In the genomic region with DNA sequence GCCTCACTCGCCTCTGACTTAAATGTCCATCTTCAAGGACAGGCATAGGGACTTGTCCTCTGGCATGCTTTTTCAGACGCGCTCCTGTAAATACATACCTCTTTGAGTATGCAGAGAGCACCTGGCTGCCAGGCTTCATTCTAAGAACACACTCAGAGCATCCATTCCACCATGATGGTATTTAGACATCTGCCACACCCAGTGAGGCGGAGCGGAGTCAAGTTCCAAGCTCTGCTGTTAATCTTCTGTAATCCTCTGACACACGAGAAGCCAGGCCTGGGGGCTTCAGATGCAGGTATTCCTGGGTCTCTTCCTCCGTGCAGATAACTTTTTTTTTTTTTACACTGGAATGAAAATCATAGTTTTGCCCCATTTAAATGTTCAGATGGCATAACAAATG, we compare ENCODE assay signal across 17 mouse cellular contexts. TPM values are rescaled to one million over a fixed set of nuclear protein-coding genes. Genes with fewer than 3 reads are reported as not detected.
DNase-seq lines count a peak whose midpoint lies in the region; ATAC-seq and TF ChIP-seq lines count a peak whose summit lies in the region.
"Had no signal": no experiment of that assay in that cellular context is flagged by ENCODE, and none has a peak within 500 bp of the region (broad histone marks: within the 10 kb centered on the region; RNA-seq: fewer than 3 reads in every experiment).

No protein-coding gene starts in this region.

- H3K36me3 ChIP-seq in lung, embryonic 15.5 days = no peaks in the 10 kb centered on the region
- H3K36me3 ChIP-seq in embryonic facial prominence, embryonic 15.5 days = no peaks in the 10 kb centered on the region
- no peaks in the 10 kb centered on the region for H3K36me3 ChIP-seq in liver, embryonic 12.5 days
- no peaks in the 10 kb centered on the region for H3K36me3 ChIP-seq in hindbrain, postnatal 0 days (ENCODE audit: insufficient read depth, low read length)
- H3K36me3 ChIP-seq: hindbrain, embryonic 15.5 days had no signal

- H3K4me3 ChIP-seq in lung, embryonic 15.5 days = no peak overlapping the region
- 0 out of 2 replicates have a peak overlapping the region, but pooled peaks have one; percentile 2 for H3K4me3 ChIP-seq in embryonic facial prominence, embryonic 15.5 days (replicated peaks)
- H3K4me3 ChIP-seq in liver, embryonic 12.5 days = no peak overlapping the region
- H3K4me3 ChIP-seq in hindbrain, postnatal 0 days (ENCODE audit: low read length) = no peak overlapping the region
- H3K4me3 ChIP-seq: erythroblast, embryonic 14.5 days; hindbrain, embryonic 15.5 days had no signal

- no peak for ATAC-seq in lung, embryonic 15.5 days (ENCODE audit: borderline replicate concordance, extremely low read depth, low FRiP score, low TSS enrichment)
- ATAC-seq in embryonic facial prominence, embryonic 15.5 days (ENCODE audit: insufficient number of reproducible peaks, low FRiP score, low TSS enrichment, low read depth) = no peak
- ATAC-seq in liver, embryonic 12.5 days = no peak
- no peak for ATAC-seq in hindbrain, postnatal 0 days
- ATAC-seq: midbrain, embryonic 16.5 days had no signal

- no peak overlapping the region for H3K4me2 ChIP-seq in lung, embryonic 15.5 days
- H3K4me2 ChIP-seq in embryonic facial prominence, embryonic 15.5 days (replicated peaks) = peak overlapping the region; percentile 22; the same call in 1 of the 2 replicates
- peak overlapping the region; percentile 42 for H3K4me2 ChIP-seq in liver, embryonic 12.5 days
- H3K4me2 ChIP-seq in hindbrain, postnatal 0 days (ENCODE audit: low read depth, low read length) = no peak overlapping the region
- H3K4me2 ChIP-seq: hindbrain, embryonic 15.5 days had no signal

- no peaks in the 10 kb centered on the region for H3K9me3 ChIP-seq in lung, embryonic 15.5 days
- H3K9me3 ChIP-seq in embryonic facial prominence, embryonic 15.5 days (replicated peaks) = no peaks in the 10 kb centered on the region
- no peaks in the 10 kb centered on the region for H3K9me3 ChIP-seq in liver, embryonic 12.5 days (replicated peaks)
- no peaks in the 10 kb centered on the region for H3K9me3 ChIP-seq in hindbrain, postnatal 0 days (ENCODE audit: low read length)
- H3K9me3 ChIP-seq: hindbrain, embryonic 15.5 days had no signal

- no peaks in the 10 kb centered on the region for H3K27me3 ChIP-seq in lung, embryonic 15.5 days
- no peaks in the 10 kb centered on the region for H3K27me3 ChIP-seq in embryonic facial prominence, embryonic 15.5 days
- no peaks in the 10 kb centered on the region for H3K27me3 ChIP-seq in liver, embryonic 12.5 days (replicated peaks)
- H3K27me3 ChIP-seq in hindbrain, postnatal 0 days (ENCODE audit: insufficient read depth, low read length) = no peaks in the 10 kb centered on the region
- H3K27me3 ChIP-seq: hindbrain, embryonic 15.5 days had no signal

- DNase-seq in lung, adult 18-20 months = no peak
- no peak for DNase-seq in embryo, embryonic 9.5 days (ENCODE audit: extremely low spot score)
- no peak for DNase-seq in hindbrain, postnatal 0 days (ENCODE audit: low spot score)
- no peak for DNase-seq in ovary, postnatal 14 days (ENCODE audit: low spot score)
- no peak for DNase-seq in layer of hippocampus, adult 8-10 months (ENCODE audit: low spot score in 2 of 2)
- DNase-seq: cerebellum, postnatal 36 days; gastrocnemius, postnatal 14 days; heart, postnatal 14 days; kidney, adult 9 months; right cerebral cortex, postnatal 25 days had no signal

- 0 out of 2 replicates have a peak overlapping the region, but pooled peaks have one; percentile 10 for H3K27ac ChIP-seq in lung, embryonic 15.5 days
- H3K27ac ChIP-seq in embryonic facial prominence, embryonic 15.5 days (replicated peaks) = peak overlapping the region; percentile 65
- H3K27ac ChIP-seq in liver, embryonic 12.5 days = no peak overlapping the region
- H3K27ac ChIP-seq in hindbrain, postnatal 0 days = no peak overlapping the region
- H3K27ac ChIP-seq: hindbrain, embryonic 15.5 days had no signal

- no peak for TF ChIP-seq CTCF in hindbrain, postnatal 0 days (IDR thresholded peaks at IDR 0.05; ENCODE audit: low read depth)

- H3K9ac ChIP-seq in lung, embryonic 15.5 days = no peak overlapping the region
- no peak overlapping the region for H3K9ac ChIP-seq in embryonic facial prominence, embryonic 15.5 days
- H3K9ac ChIP-seq in liver, embryonic 12.5 days = no peak overlapping the region
- H3K9ac ChIP-seq in hindbrain, postnatal 0 days (replicated peaks; ENCODE audit: low read length) = no peak overlapping the region
- H3K9ac ChIP-seq: hindbrain, embryonic 15.5 days; lung, embryonic 14.5 days had no signal

- H3K4me1 ChIP-seq in lung, embryonic 15.5 days = peaks cover 21% of the 10 kb centered on the region
- H3K4me1 ChIP-seq in embryonic facial prominence, embryonic 15.5 days = peaks cover 42% of the 10 kb centered on the region
- H3K4me1 ChIP-seq in liver, embryonic 12.5 days = peaks cover 19% of the 10 kb centered on the region
- 0 out of 2 replicates have a peak, but pooled peaks cover 5% of the 10 kb centered on the region for H3K4me1 ChIP-seq in hindbrain, postnatal 0 days (ENCODE audit: insufficient read depth, low read length)

- 57% methylated on average over 7 of the region's 7 CpGs for WGBS in lung, embryonic 15.5 days
- 37% methylated on average over 7 of the region's 7 CpGs for WGBS in embryonic facial prominence, embryonic 15.5 days
- 66% methylated on average over 7 of the region's 7 CpGs for WGBS in liver, embryonic 12.5 days (ENCODE audit: insufficient replicate concordance)
- 68% methylated on average over 7 of the region's 7 CpGs for WGBS in hindbrain, postnatal 0 days

RNA-seq across cellular contexts. Expression of a gene that starts 32.4 kb away (rescaled TPM):
- polyA plus RNA-seq in lung, embryonic 15.5 days (2015; fragmentation: Nextera tagmentation; extraction: Ambion mirVana) = 87.7 and 89.7 TPM in 2 replicates
- polyA plus RNA-seq in embryonic facial prominence, embryonic 15.5 days (2015; fragmentation: Nextera tagmentation; extraction: Ambion mirVana) = 111 and 122 TPM in 2 replicates
- 24.2 and 24.4 TPM in 2 replicates for polyA plus RNA-seq in liver, embryonic 12.5 days (2016; fragmentation: Nextera tagmentation; extraction: Ambion mirVana)
- total RNA-seq in hindbrain, postnatal 0 days (2014; rRNA removed) = 10.0 and 13.1 TPM in 2 replicates
- 83.9 and 90.8 TPM in 2 replicates for polyA plus RNA-seq in hindbrain, postnatal 0 days (2015; fragmentation: Nextera tagmentation; extraction: Ambion mirVana)
- 100 to 1,000 TPM; 101 to 108 (median 106) TPM for total RNA-seq in layer of hippocampus, adult 8-10 months (2022)

Comparison
In these comparisons a context has a peak if more than half of its experiments do, and no peak if none do; other contexts are left out.
1. H3K27ac ChIP-seq: peak in lung, embryonic 15.5 days (single experiment) and embryonic facial prominence, embryonic 15.5 days (single experiment); none in liver, embryonic 12.5 days (single experiment) and hindbrain, postnatal 0 days (single experiment).
2. H3K4me2 ChIP-seq: peak in embryonic facial prominence, embryonic 15.5 days (single experiment) and liver, embryonic 12.5 days (single experiment); none in lung, embryonic 15.5 days (single experiment) and hindbrain, postnatal 0 days (single experiment).